1 mouse cellular context compared by ENCODE assay signal in genomic region chr12:55499031-55499430, GRCm38 (mm10).
TF ChIP-seq lines count a peak whose summit lies in the region.

No protein-coding gene starts in this region.

TF ChIP-seq in CH12.LX, 34 proteins besides CTCF, POLR2A, EP300 and RAD21 (continued from another document):
- TF ChIP-seq HCFC1 (IDR thresholded peaks at IDR 0.05; ENCODE audit: low read depth, low read length): peak; percentile 52
- 0 out of 2 replicates have a peak, but pooled peaks have one; percentile 9 for TF ChIP-seq BHLHE40 (IDR thresholded peaks at IDR 0.05; ENCODE audit: low read depth, low read length)
- no peak for TF ChIP-seq MAX (IDR thresholded peaks at IDR 0.05; ENCODE audit: low read length)
- TF ChIP-seq MAFK (IDR thresholded peaks at IDR 0.05; ENCODE audit: insufficient replicate concordance, low read length): no peak
- TF ChIP-seq TCF12 (IDR thresholded peaks at IDR 0.05; ENCODE audit: low read depth, low read length): no peak
- TF ChIP-seq CHD2 (IDR thresholded peaks at IDR 0.05; ENCODE audit: low read length): no peak
- no peak for TF ChIP-seq JUN (IDR thresholded peaks at IDR 0.05; ENCODE audit: insufficient read depth, low read depth, low read length)
- TF ChIP-seq ZKSCAN1 (IDR thresholded peaks at IDR 0.05; ENCODE audit: borderline replicate concordance, low read depth, low read length): no peak
- TF ChIP-seq E2F4 (IDR thresholded peaks at IDR 0.05; ENCODE audit: insufficient replicate concordance, low read depth, low read length): no peak
- peak; percentile 73; the same call in 1 of the 2 replicates for TF ChIP-seq NELFE (IDR thresholded peaks at IDR 0.05; ENCODE audit: low read depth, low read length)
- TF ChIP-seq KAT2A (IDR thresholded peaks at IDR 0.05; ENCODE audit: insufficient replicate concordance, low read length): no peak
- TF ChIP-seq SIN3A (IDR thresholded peaks at IDR 0.05; ENCODE audit: low read length): peak; percentile 38; the same call in 1 of the 2 replicates
- no peak for TF ChIP-seq NRF1 (IDR thresholded peaks at IDR 0.05; ENCODE audit: low read depth, low read length)
- TF ChIP-seq ETS1 (conservative IDR thresholded peaks at IDR 0.05; ENCODE audit: low read depth, low read length): no peak
- peak; percentile 99 for TF ChIP-seq SMC3 (IDR thresholded peaks at IDR 0.05; ENCODE audit: low read depth, low read length)
- peak; percentile 56; the same call in 1 of the 2 replicates for TF ChIP-seq ELF1 (IDR thresholded peaks at IDR 0.05; ENCODE audit: low read depth, low read length)
- TF ChIP-seq MEF2A (IDR thresholded peaks at IDR 0.05; ENCODE audit: borderline replicate concordance, low read depth, low read length): peak; percentile 67
- TF ChIP-seq ZNF384 (IDR thresholded peaks at IDR 0.05; ENCODE audit: low read depth, low read length): no peak
- TF ChIP-seq MXI1 (IDR thresholded peaks at IDR 0.05; ENCODE audit: low read depth, low read length): peak; percentile 62; the same call in 1 of the 2 replicates
- no peak for TF ChIP-seq UBTF (IDR thresholded peaks at IDR 0.05; ENCODE audit: low read depth, low read length)
- TF ChIP-seq IRF4 (IDR thresholded peaks at IDR 0.05; ENCODE audit: low read depth, low read length): peak; percentile 56
- no peak for TF ChIP-seq USF1 (IDR thresholded peaks at IDR 0.05; ENCODE audit: low read depth, low read length)
- TF ChIP-seq RCOR1 (conservative IDR thresholded peaks at IDR 0.05; ENCODE audit: low read depth, low read length): no peak
- no peak for TF ChIP-seq PAX5 (IDR thresholded peaks at IDR 0.05; ENCODE audit: low read length)
- 0 out of 2 replicates have a peak, but pooled peaks have one; percentile 17 for TF ChIP-seq JUND (conservative IDR thresholded peaks at IDR 0.05; ENCODE audit: low read depth, low read length)
- TF ChIP-seq MAZ (IDR thresholded peaks at IDR 0.05; ENCODE audit: low read depth, low read length): no peak
- TF ChIP-seq TBP (conservative IDR thresholded peaks at IDR 0.05; ENCODE audit: low read depth, low read length): no peak
- TF ChIP-seq ZMIZ1 (IDR thresholded peaks at IDR 0.05; ENCODE audit: low read depth, low read length): no peak
- peak; percentile 53; the same call in 1 of the 2 replicates for TF ChIP-seq MYC (IDR thresholded peaks at IDR 0.05; ENCODE audit: low read depth, low read length)
- no peak for TF ChIP-seq POLR2AphosphoS2 (IDR thresholded peaks at IDR 0.05; ENCODE audit: low read depth, low read length)
